Mouse (Mus musculus): ENCODE data around the gene Psma7.

DNA sequence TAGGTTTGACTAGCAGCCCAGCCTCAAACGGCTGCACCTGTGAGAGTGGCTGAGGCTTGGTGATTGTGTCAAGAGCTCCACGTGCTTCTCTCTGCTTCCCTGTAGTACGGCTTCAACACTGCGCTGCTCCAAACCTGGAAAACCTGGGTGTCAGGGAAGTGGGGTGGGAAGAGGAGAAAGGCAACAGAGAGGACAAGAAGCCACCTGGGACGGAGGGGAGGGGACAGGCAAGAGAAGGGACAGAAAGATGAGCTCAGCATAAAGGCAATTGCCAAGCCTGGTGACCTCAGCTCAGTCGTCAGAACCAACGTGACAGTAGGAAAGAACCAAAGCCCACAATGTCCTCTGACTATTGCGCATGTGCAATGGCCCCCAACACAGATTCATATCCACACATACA lies 21.3 kb downstream of the Psma7 start:
- TF ChIP-seq CTCF (IDR thresholded peaks at IDR 0.05; ENCODE audit: extremely low read depth, insufficient read length, insufficient replicate concordance, low read depth, low read length): no peak
- no peak for TF ChIP-seq POLR2A (IDR thresholded peaks at IDR 0.05; ENCODE audit: low read depth, low read length)

Measured in small intestine, adult 2 months (tissue).